Mouse (Mus musculus): ENCODE measurements around the gene Plppr2. TPM values are rescaled to one million over a fixed set of nuclear protein-coding genes. Genes with fewer than 3 reads are reported as not detected.
A peak's percentile ranks its signal among the peaks of the same experiment; 100 is the strongest.

Plppr2 gene
- polyA plus RNA-seq, 1 experiment = 2.0 TPM

DNA sequence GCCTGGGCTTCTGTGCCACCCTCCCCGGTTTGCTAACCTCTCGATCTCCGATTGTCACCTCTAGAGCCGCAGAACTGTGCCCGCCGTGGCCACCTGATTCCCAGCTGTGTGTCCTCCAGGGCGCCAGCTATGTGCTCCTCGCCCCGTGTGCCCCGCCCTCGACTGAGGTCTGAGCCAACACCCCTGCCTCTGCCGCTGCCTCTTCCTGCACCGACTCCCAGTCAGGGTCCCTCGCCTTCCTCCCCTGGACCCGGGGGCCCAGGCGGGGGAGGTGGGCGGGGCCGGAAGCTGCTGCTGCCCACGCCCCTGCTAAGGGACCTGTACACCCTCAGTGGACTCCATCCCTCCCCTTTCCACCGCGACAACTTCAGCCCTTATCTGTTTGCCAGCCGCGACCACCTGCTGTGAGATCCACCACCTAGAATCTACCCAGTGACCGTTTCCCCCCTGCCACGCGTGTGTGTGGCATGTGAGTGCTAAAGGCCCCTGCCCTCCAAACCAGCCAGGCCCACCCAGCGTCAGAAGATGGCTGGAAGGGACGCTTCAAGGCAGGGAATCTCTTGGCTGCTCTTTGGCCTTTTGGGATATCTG, 10.8 kb downstream of the Plppr2 start:
- Histone ChIP-seq H3K4me3 (ENCODE audit: insufficient read depth, low read depth, low read length) (no peak overlapping the region), H3K27ac (replicated peaks; ENCODE audit: low read depth, low read length) (no peak overlapping the region), H3K4me1 (ENCODE audit: control insufficient read depth, insufficient read depth, insufficient read length, low read length) (no peaks in the 10 kb centered on the region)

DNA sequence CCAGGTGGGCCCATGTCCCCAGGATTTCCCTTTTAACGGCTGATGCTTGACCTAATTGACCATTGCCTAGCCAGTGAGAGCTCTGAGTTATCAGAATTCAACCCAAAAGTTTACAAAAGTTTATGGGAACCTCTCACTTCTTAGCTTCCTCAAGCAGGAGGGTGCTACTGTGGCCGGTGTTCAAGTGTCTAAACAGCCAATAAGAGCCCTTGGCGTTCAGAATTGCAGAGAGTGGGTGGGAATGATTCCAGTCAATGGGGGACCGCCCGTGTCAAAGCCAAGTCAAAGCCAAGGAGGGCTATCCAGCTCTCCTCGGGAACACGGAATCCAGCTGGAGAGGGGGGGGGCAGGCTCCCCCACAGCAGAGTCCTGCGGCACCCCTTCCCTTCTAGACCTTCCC, 11.3 kb downstream of the Plppr2 start:
- H3K4me3 ChIP-seq (ENCODE audit: insufficient read depth, low read depth, low read length) = no peak overlapping the region
- no peaks in the 10 kb centered on the region for H3K4me1 ChIP-seq (ENCODE audit: control insufficient read depth, insufficient read depth, insufficient read length, low read length)

GRCm38 (mm10) chr9:21948790-21949189, 12.0 kb downstream of the Plppr2 start:
- no peak overlapping the region for H3K4me3 ChIP-seq (ENCODE audit: insufficient read depth, low read depth, low read length)
- no peak overlapping the region for H3K27ac ChIP-seq (replicated peaks; ENCODE audit: low read depth, low read length)

More for the DNA sequence above, 11.3 kb downstream of the Plppr2 start:
- H3K27ac ChIP-seq (replicated peaks; ENCODE audit: low read depth, low read length) = no peak overlapping the region

GRCm38 (mm10) chr9:21950322-21950721, 13.5 kb downstream of the Plppr2 start:
- H3K27ac ChIP-seq (replicated peaks; ENCODE audit: low read depth, low read length) = no peak overlapping the region
- H3K4me3 ChIP-seq (ENCODE audit: insufficient read depth, low read depth, low read length) = no peak overlapping the region
- H3K4me1 ChIP-seq (ENCODE audit: control insufficient read depth, insufficient read depth, insufficient read length, low read length) = no peaks in the 10 kb centered on the region

More at GRCm38 (mm10) chr9:21948790-21949189, 12.0 kb downstream of the Plppr2 start:
- no peaks in the 10 kb centered on the region for H3K4me1 ChIP-seq (ENCODE audit: control insufficient read depth, insufficient read depth, insufficient read length, low read length)

GRCm38 (mm10) chr9:21951977-21952376, 15.1 kb downstream of the Plppr2 start:
- no peak overlapping the region for H3K27ac ChIP-seq (replicated peaks; ENCODE audit: low read depth, low read length)
- no peak overlapping the region for H3K4me3 ChIP-seq (ENCODE audit: insufficient read depth, low read depth, low read length)
- no peaks in the 10 kb centered on the region for H3K4me1 ChIP-seq (ENCODE audit: control insufficient read depth, insufficient read depth, insufficient read length, low read length)

DNA sequence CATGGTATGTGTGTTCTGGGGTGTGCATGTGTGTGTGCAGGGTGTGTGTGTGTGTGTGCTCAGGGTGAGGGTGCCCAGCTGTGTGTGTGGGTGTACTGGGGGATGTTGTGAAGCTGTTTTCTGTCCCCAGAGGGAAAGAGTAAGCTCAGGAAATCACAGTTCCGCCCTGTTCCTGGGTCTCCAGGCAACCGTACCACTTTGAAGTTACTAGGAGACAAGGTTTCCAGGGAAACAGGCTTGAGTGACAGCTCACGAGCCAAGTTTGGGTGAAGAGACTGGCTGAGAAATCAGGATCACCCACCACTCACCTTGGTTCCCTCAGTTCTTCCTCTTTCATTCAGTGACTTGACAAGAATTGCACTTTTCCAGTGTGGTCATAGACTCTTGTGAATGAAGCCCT, 16.8 kb downstream of the Plppr2 start:
- no peak overlapping the region for H3K4me3 ChIP-seq (ENCODE audit: insufficient read depth, low read depth, low read length)
- H3K4me1 ChIP-seq (ENCODE audit: control insufficient read depth, insufficient read depth, insufficient read length, low read length) = no peaks in the 10 kb centered on the region; the same call in 1 of the 2 replicates
- H3K27ac ChIP-seq (replicated peaks; ENCODE audit: low read depth, low read length) = no peak overlapping the region

- Histone ChIP-seq H3K27ac (replicated peaks; ENCODE audit: low read depth, low read length) (no peak overlapping the region), H3K4me1 (ENCODE audit: control insufficient read depth, insufficient read depth, insufficient read length, low read length) (no peaks in the 10 kb centered on the region; the same call in 1 of the 2 replicates), H3K4me3 (ENCODE audit: insufficient read depth, low read depth, low read length) (no peak overlapping the region)
These were observed 17.8 kb downstream of the Plppr2 start for GRCm38 (mm10) chr9:21954635-21955034.

- H3K4me3 ChIP-seq (ENCODE audit: insufficient read depth, low read depth, low read length) = peak overlapping the region; percentile 69
- peaks cover 2% of the 10 kb centered on the region for H3K4me1 ChIP-seq (ENCODE audit: control insufficient read depth, insufficient read depth, insufficient read length, low read length)
- H3K27ac ChIP-seq (replicated peaks; ENCODE audit: low read depth, low read length) = peak overlapping the region; percentile 42
These were observed 18.4 kb downstream of the Plppr2 start for GRCm38 (mm10) chr9:21955225-21955569.

DNA sequence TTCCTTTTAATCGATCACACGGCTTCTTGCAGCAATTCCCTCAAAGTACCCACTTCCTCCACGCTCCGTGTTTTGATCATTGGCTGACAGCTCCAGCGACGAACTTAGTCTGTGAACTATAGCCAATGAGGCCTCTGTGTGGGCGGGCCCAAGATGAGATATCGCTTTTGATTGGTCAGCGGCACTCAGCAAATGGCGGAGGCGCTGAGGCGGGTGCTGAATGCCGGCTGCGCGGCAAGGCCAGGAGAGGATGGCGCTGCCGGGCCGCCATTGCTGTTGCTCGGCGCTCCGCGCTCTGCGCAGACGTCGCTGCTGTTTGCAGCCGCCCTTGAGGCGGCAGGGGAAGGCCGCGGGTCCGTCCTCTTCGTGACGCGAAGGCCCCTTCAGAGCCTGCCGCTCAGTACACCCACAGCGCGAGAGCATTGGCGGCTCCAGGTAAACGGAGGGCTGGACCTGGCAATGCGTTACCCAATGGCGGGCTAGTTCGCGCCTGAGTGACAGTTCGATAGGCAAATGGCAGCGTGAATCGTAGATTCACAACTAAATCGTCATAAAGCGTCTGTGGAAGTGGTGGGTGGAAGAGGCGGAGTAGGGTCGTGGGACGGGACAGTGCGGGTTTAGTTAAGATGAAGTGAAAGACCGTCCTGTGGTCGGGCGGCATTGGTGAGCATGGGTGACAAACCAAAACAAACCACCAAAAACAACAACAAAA, 18.9 kb downstream of the Plppr2 start, which contains the start of gene Swsap1:
TSS of gene Swsap1 (plus strand) at position 186 of the 712 bp plus-strand sequence.
- peak within 1 kb of the TSS; percentile 69 for H3K4me3 ChIP-seq (ENCODE audit: insufficient read depth, low read depth, low read length)
- H3K4me1 ChIP-seq (ENCODE audit: control insufficient read depth, insufficient read depth, insufficient read length, low read length) = peaks cover 7% of the 10 kb centered on the region
- peak within 1 kb of the TSS; percentile 74 for H3K27ac ChIP-seq (replicated peaks; ENCODE audit: low read depth, low read length)

DNA sequence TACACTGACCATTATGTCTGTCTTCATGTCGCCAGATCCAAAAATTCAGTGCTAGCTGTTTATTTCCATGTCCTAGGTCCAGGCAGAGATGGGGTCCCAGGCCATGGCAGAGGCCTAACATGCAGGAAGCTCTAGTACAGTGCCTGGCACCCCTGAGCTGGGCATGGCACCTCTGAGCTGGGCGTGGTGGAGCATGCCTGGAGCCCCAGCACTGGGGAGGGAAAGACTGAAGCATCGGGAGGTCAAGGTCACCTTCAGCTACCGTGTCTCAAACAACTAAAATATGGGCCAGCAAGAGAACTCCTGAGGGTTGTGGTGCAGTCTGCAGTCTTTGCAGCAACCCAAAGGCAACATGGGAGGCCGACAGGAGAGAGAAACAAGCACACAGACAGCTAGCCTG, 21.5 kb downstream of the Plppr2 start:
- peaks cover 12% of the 10 kb centered on the region for H3K4me1 ChIP-seq (ENCODE audit: control insufficient read depth, insufficient read depth, insufficient read length, low read length)
- H3K27ac ChIP-seq (replicated peaks; ENCODE audit: low read depth, low read length) = no peak overlapping the region
- no peak overlapping the region for H3K4me3 ChIP-seq (ENCODE audit: insufficient read depth, low read depth, low read length)

DNA sequence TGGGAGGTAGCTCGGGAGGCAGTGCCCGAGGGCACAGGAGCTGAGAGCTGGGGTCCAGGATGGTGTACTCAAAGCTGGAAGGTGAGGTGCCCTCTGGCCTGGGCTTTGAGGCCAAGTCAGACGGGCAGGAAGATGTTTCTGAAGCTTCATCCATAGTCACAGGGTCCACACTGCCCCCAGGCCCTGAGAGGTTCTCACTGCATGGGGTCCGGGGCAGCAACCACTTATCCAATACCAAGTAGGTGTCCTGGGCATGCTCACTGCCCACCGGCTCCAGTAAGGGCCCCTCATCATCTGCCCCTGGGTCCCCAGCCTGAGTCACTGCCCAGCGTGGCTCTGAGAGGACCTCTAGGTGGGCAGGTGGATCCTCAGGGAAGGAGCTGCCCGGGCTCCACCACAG, 22.4 kb downstream of the Plppr2 start:
- H3K4me3 ChIP-seq (ENCODE audit: insufficient read depth, low read depth, low read length) = no peak overlapping the region
- H3K4me1 ChIP-seq (ENCODE audit: control insufficient read depth, insufficient read depth, insufficient read length, low read length) = peaks cover 12% of the 10 kb centered on the region
- no peak overlapping the region for H3K27ac ChIP-seq (replicated peaks; ENCODE audit: low read depth, low read length)

DNA sequence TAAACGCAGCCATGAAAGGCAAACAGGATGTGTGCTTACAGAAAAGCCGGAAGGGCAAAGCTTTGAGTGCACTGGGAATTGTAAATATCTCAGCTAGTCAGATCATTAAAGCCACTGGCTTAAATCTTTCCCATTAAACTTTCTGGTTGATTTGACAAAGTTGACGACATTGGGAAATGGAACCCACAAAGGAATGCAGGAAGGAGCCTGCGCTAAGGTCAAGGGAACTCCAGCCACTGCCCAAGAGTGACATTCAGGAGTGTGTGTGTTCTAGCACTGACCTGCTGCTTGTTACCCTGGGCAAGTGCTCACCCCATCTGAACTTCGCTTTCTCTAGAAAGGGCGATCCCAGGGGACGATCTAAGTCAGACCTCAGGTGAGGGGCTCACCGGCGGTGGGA, 23.3 kb downstream of the Plppr2 start:
- H3K4me1 ChIP-seq (ENCODE audit: control insufficient read depth, insufficient read depth, insufficient read length, low read length) = peaks cover 12% of the 10 kb centered on the region
- peak overlapping the region; percentile 4; the same call in 1 of the 2 replicates for H3K27ac ChIP-seq (replicated peaks; ENCODE audit: low read depth, low read length)
- no peak overlapping the region for H3K4me3 ChIP-seq (ENCODE audit: insufficient read depth, low read depth, low read length)

- Histone ChIP-seq H3K4me3 (ENCODE audit: insufficient read depth, low read depth, low read length) (no peak overlapping the region), H3K27ac (replicated peaks; ENCODE audit: low read depth, low read length) (peak overlapping the region; percentile 4; the same call in 1 of the 2 replicates), H3K4me1 (ENCODE audit: control insufficient read depth, insufficient read depth, insufficient read length, low read length) (peaks cover 12% of the 10 kb centered on the region)
These were observed 23.9 kb downstream of the Plppr2 start for GRCm38 (mm10) chr9:21960558-21961208.

- no peak overlapping the region for H3K27ac ChIP-seq (replicated peaks; ENCODE audit: low read depth, low read length)
- H3K4me1 ChIP-seq (ENCODE audit: control insufficient read depth, insufficient read depth, insufficient read length, low read length) = peaks cover 12% of the 10 kb centered on the region
- peak overlapping the region; percentile 64 for H3K4me3 ChIP-seq (ENCODE audit: insufficient read depth, low read depth, low read length)
These were observed 24.6 kb downstream of the Plppr2 start for GRCm38 (mm10) chr9:21961366-21961980.

DNA sequence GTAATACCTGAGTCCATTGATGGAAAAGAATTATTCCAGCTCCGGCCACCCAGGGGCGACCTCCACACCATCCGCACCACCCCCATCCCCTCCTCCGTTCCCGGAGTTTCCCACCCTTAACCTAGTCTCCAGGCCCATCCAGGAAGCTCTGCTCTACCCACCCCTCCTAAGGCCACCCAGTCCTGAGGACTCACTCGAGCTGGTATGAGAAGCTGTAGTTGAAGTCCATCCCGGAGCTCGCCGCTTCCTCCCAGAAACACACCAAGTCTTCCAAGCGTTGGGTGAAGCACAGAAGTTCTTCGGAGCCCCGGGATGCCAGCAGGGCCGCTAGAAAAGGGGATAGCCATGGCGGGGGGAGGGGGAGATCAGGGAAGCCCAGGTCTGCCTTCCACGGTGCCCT, 25.2 kb downstream of the Plppr2 start:
- H3K4me3 ChIP-seq (ENCODE audit: insufficient read depth, low read depth, low read length) = peak overlapping the region; percentile 64
- no peak overlapping the region for H3K27ac ChIP-seq (replicated peaks; ENCODE audit: low read depth, low read length)
- H3K4me1 ChIP-seq (ENCODE audit: control insufficient read depth, insufficient read depth, insufficient read length, low read length) = peaks cover 12% of the 10 kb centered on the region

Data from brown adipose tissue, adult 24 weeks (tissue).